Mouse (Mus musculus) neural tube, embryonic 14.5 days (tissue): Measurements from ENCODE around the gene Osbpl5. TPM values are rescaled to one million over a fixed set of nuclear protein-coding genes. Genes with fewer than 3 reads are reported as not detected.

Experiments used
- ATAC-seq: fragments of 200-750 bp; cut with Nextera tagmentation; 2 replicates; pipeline ENCODE4 v1.8.0; 2017; ENCODE audit warnings: low read depth, mild to moderate bottlenecking, moderate TSS enrichment, moderate library complexity
- H3K27ac ChIP-seq: fragments of 300-500 bp; sonication (generic); 2 replicates; pipeline ENCODE4 v1.5.1; 2014; ENCODE audit warnings: low read depth, mild to moderate bottlenecking, control low read depth, low read length, moderate library complexity, mixed read lengths
- H3K27me3 ChIP-seq: fragments of 300-500 bp; sonication (generic); 2 replicates; pipeline ENCODE4 v1.6.1; 2014; ENCODE audit warnings: low read length; ENCODE audit not compliant: control insufficient read depth, insufficient read depth
- H3K36me3 ChIP-seq: fragments of 300-500 bp; sonication (generic); 2 replicates; pipeline ENCODE4 v1.6.1; 2014; ENCODE audit warnings: low read length, mixed read lengths; ENCODE audit not compliant: control insufficient read depth, insufficient read depth
- H3K4me1 ChIP-seq: fragments of 300-500 bp; sonication (generic); 2 replicates; pipeline ENCODE4 v1.6.1; 2014; ENCODE audit warnings: low read length; ENCODE audit not compliant: control insufficient read depth, insufficient read depth
- H3K4me2 ChIP-seq: fragments of 300-500 bp; sonication (generic); 2 replicates; pipeline ENCODE4 v1.6.1; 2014; ENCODE audit warnings: mild to moderate bottlenecking, low read depth, low read length, control low read depth
- H3K4me3 ChIP-seq: fragments of 300-500 bp; sonication (generic); 2 replicates; pipeline ENCODE4 v1.5.1; 2014; ENCODE audit warnings: low read depth, low read length, control low read depth, mixed read lengths
- H3K9ac ChIP-seq: fragments of 300-500 bp; sonication (generic); replicated peaks from 2 replicates; pipeline ENCODE4 v1.6.1; 2014; ENCODE audit warnings: low read depth, mild to moderate bottlenecking, control low read depth, low read length, mixed read lengths
- H3K9me3 ChIP-seq: fragments of 300-500 bp; sonication (generic); 2 replicates; pipeline ENCODE4 v1.6.1; 2016; ENCODE audit warnings: low read length; ENCODE audit not compliant: control insufficient read depth
- WGBS: fragments of 180-500 bp; shearing (Covaris S2); extraction: QIAGEN DNeasy Blood & Tissue Kit; methylation state at CpG from one replicate; pipeline ENCODE4 v1.1.7; 2014; 5-methylcytosine and 5-hydroxymethylcytosine counted together
- polyA plus RNA-seq: library from polyadenylated mRNA; unstranded; fragments of >200 nt; fragmentation: Nextera tagmentation; extraction: Ambion mirVana; gene quantifications from 2 replicates; pipeline ENCODE4 v1.2.1, GENCODE M21; 2014

Gene Osbpl5
- polyA plus RNA-seq, 1 experiment from 2014 or later = 33.3 TPM

GRCm38 (mm10) chr7:143748041-143748868 is 8.5 kb downstream of the Osbpl5 start:
- ATAC-seq = peak; percentile 91
- no peaks in the 10 kb centered on the region for H3K36me3 ChIP-seq
- H3K4me3 ChIP-seq = no peak overlapping the region
- peak overlapping the region; percentile 41 for H3K4me2 ChIP-seq
- H3K4me1 ChIP-seq = peaks cover 7% of the 10 kb centered on the region; the same call in 1 of the 2 replicates
- no peaks in the 10 kb centered on the region for H3K27me3 ChIP-seq
- 2% methylated on average over 16 of the region's 16 CpGs for WGBS
- no peaks in the 10 kb centered on the region for H3K9me3 ChIP-seq
- peak overlapping the region; percentile 60 for H3K27ac ChIP-seq
- H3K9ac ChIP-seq = no peak overlapping the region; the same call in 1 of the 2 replicates

GRCm38 (mm10) chr7:143740653-143741052 is 16.1 kb downstream of the Osbpl5 start:
- peak overlapping the region; percentile 40; the same call in 1 of the 2 replicates for H3K27ac ChIP-seq
- no peaks in the 10 kb centered on the region for H3K9me3 ChIP-seq
- peak overlapping the region; percentile 75 for H3K4me2 ChIP-seq
- 20% methylated on average over 2 of the region's 2 CpGs for WGBS
- H3K4me1 ChIP-seq = peaks cover 23% of the 10 kb centered on the region
- peak overlapping the region; percentile 85; the same call in 1 of the 2 replicates for H3K9ac ChIP-seq
- no peak for ATAC-seq
- H3K36me3 ChIP-seq = no peaks in the 10 kb centered on the region
- H3K27me3 ChIP-seq = no peaks in the 10 kb centered on the region
- peak overlapping the region; percentile 49 for H3K4me3 ChIP-seq

- peak overlapping the region; percentile 49 for H3K4me3 ChIP-seq
- no peaks in the 10 kb centered on the region for H3K27me3 ChIP-seq
- ATAC-seq = peak; percentile 95
- peaks cover 23% of the 10 kb centered on the region for H3K4me1 ChIP-seq
- no peaks in the 10 kb centered on the region for H3K9me3 ChIP-seq
- H3K4me2 ChIP-seq = peak overlapping the region; percentile 75
- peak overlapping the region; percentile 40 for H3K27ac ChIP-seq
- H3K9ac ChIP-seq = peak overlapping the region; percentile 85
- 4% methylated on average over 38 of the region's 38 CpGs for WGBS
- H3K36me3 ChIP-seq = no peaks in the 10 kb centered on the region
Measured at GRCm38 (mm10) chr7:143739511-143740461, 17.0 kb downstream of the Osbpl5 start.

DNA sequence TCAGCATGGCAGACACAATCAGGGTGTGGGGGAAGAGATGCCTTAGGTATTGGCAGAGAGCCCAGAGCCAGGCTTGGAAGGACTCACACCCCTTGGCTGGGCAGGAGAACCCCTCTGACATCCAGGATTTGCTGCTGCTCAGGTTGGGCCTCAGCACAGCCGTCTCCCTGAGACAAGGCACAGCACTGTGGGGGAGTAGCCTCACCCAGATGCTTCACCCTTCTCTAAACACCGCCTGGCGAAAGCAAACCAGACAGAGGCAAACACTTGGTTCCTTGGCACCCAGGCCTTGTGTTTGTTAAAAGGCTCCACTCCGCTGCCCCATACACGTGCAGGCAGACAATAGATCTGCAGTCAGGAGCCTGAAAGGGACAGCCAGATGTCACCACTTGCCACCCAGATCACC is 18.2 kb downstream of the Osbpl5 start:
- Histone ChIP-seq H3K27ac (peak overlapping the region; percentile 62), H3K4me3 (peak overlapping the region; percentile 49), H3K4me2 (peak overlapping the region; percentile 75), H3K4me1 (peaks cover 23% of the 10 kb centered on the region), H3K9me3 (no peaks in the 10 kb centered on the region), H3K27me3 (no peaks in the 10 kb centered on the region), H3K36me3 (no peaks in the 10 kb centered on the region), H3K9ac (peak overlapping the region; percentile 85)
- ATAC-seq = peak; percentile 24; the same call in 1 of the 2 replicates
- 12% methylated on average over 5 of the region's 5 CpGs for WGBS

DNA sequence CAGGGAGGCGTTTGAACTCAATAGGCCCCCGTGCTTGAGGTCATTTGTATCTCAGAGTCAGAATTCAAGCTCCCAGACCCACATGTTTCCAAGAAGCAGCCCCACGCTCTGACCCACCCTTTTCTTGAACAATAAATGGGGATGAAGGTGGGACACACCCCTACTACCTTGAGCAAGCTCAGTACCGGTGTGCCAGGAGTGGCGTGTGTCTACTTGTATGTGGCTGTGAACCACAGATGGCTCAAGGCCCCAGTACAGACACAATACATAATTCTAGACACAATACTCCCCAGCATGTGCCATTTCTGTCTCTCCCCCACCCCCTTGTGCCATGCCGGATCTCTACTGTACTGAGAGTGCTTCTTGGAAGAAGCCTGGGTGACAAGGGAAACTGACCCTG is 18.6 kb downstream of the Osbpl5 start:
- H3K4me1 ChIP-seq = peaks cover 23% of the 10 kb centered on the region
- H3K27ac ChIP-seq = peak overlapping the region; percentile 62
- WGBS = 62% methylated on average over 6 of the region's 6 CpGs
- peak overlapping the region; percentile 75 for H3K4me2 ChIP-seq
- no peaks in the 10 kb centered on the region for H3K27me3 ChIP-seq
- no peaks in the 10 kb centered on the region for H3K9me3 ChIP-seq
- peak overlapping the region; percentile 85 for H3K9ac ChIP-seq
- peak overlapping the region; percentile 49 for H3K4me3 ChIP-seq
- no peaks in the 10 kb centered on the region for H3K36me3 ChIP-seq
- peak; percentile 14; the same call in 1 of the 2 replicates for ATAC-seq

DNA sequence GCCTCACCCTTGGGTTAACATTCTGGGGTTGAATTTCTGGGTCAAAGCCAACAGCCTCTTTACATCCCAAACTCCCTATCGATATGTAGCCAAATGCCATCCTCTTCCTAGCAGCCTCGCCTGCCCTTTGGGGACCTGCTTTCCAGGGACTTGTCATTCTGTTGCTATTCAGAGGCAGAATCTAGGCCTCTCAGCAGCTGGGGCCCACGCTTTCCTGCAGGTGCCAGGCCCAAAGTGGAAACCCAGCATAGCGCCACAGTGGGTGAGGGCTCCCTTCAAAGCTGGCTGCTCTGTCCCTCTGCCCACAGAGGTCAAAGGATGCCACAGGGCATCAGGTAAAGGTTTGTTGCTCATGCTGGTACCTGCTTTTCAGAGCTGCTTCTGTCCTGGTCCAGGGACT is 23.0 kb downstream of the Osbpl5 start:
- H3K36me3 ChIP-seq = no peaks in the 10 kb centered on the region
- no peak overlapping the region for H3K4me3 ChIP-seq
- H3K27me3 ChIP-seq = no peaks in the 10 kb centered on the region
- ATAC-seq = no peak
- H3K4me2 ChIP-seq = no peak overlapping the region
- 80% methylated on average over 4 of the region's 4 CpGs for WGBS
- no peak overlapping the region for H3K9ac ChIP-seq
- H3K27ac ChIP-seq = no peak overlapping the region
- peaks cover 17% of the 10 kb centered on the region for H3K4me1 ChIP-seq
- H3K9me3 ChIP-seq = no peaks in the 10 kb centered on the region

DNA sequence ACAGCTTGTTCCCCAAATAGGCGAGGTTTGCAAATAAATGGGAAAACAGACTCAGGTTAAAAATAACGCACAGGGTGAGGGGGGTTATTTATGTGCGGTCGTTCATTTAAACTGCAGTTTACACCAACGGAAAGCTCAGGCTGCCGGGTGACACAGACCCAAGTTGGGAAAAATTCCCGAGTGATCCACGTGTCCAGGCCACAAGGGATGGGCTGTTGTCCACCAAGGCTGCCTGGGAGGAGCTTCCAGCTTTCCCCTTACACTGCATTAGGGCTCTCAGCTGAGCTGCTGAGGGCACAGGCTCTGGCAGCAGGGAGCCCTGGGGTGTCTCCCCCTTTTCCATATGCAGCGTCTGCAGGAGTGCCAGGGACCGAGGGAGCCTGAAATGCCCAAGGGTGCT is 26.9 kb downstream of the Osbpl5 start:
- no peak for ATAC-seq

GRCm38 (mm10) chr7:143726396-143726795 is 30.4 kb downstream of the Osbpl5 start:
- Histone ChIP-seq H3K27me3 (no peaks in the 10 kb centered on the region), H3K4me2 (no peak overlapping the region)
- no peak for ATAC-seq

More for the DNA sequence above, 26.9 kb downstream of the Osbpl5 start:
- Histone ChIP-seq H3K36me3 (no peaks in the 10 kb centered on the region), H3K27me3 (no peaks in the 10 kb centered on the region), H3K4me2 (no peak overlapping the region), H3K4me3 (no peak overlapping the region), H3K9ac (no peak overlapping the region), H3K27ac (no peak overlapping the region), H3K4me1 (0 out of 2 replicates have a peak, but pooled peaks cover 3% of the 10 kb centered on the region), H3K9me3 (no peaks in the 10 kb centered on the region)
- WGBS = 68% methylated on average over 10 of the region's 10 CpGs

More at GRCm38 (mm10) chr7:143726396-143726795, 30.4 kb downstream of the Osbpl5 start:
- Histone ChIP-seq H3K9me3 (no peaks in the 10 kb centered on the region), H3K4me1 (0 out of 2 replicates have a peak, but pooled peaks cover 3% of the 10 kb centered on the region), H3K9ac (no peak overlapping the region), H3K27ac (no peak overlapping the region), H3K36me3 (no peaks in the 10 kb centered on the region), H3K4me3 (no peak overlapping the region)
- WGBS = 84% methylated on average over 4 of the region's 4 CpGs
